Mouse (Mus musculus) embryonic fibroblast, embryonic 13.5 days (primary cell): ENCODE results near the gene Ankib1. TPM values are rescaled to one million over a fixed set of nuclear protein-coding genes. Genes with fewer than 3 reads are reported as not detected.
"Not testable (repeated sequence)": the region's sequence is repeated elsewhere in the genome, so short reads cannot be mapped to it uniquely, and the experiment has no call there.

Source experiments
- H3K27ac ChIP-seq: 2 replicates; pipeline ENCODE4 v1.5.1; 2012; ENCODE audit warnings: low read length, control low read depth, inconsistent platforms; ENCODE audit not compliant: insufficient read depth
- H3K4me1 ChIP-seq: 2 replicates; pipeline ENCODE4 v1.6.1; 2011; ENCODE audit warnings: low read length; ENCODE audit not compliant: control insufficient read depth, insufficient read depth
- H3K4me3 ChIP-seq: 2 replicates; pipeline ENCODE4 v1.5.1; 2011; ENCODE audit warnings: mild to moderate bottlenecking, control low read depth, low read length; ENCODE audit not compliant: insufficient read depth
- CTCF ChIP-seq: IDR thresholded peaks from 2 replicates; pipeline ENCODE4 v1.5.1; 2011; ENCODE audit warnings: mild to moderate bottlenecking, control low read depth, low read length, moderate library complexity, borderline replicate concordance; ENCODE audit not compliant: insufficient read depth
- POLR2A ChIP-seq: IDR thresholded peaks from 2 replicates; pipeline ENCODE4 v1.6.1; 2011; ENCODE audit warnings: low read depth, mild to moderate bottlenecking, control low read depth, low read length, moderate library complexity
- polyA plus RNA-seq: library from polyadenylated mRNA; stranded (reverse); fragments of >200 nt; gene quantifications from 2 replicates; pipeline ENCODE4 v1.2.4, GENCODE M21; 2011; ENCODE audit warnings: low read depth; ENCODE audit not compliant: missing spikeins, insufficient read length

The Ankib1 gene
- polyA plus RNA-seq, 1 experiment = 52.0 TPM

DNA sequence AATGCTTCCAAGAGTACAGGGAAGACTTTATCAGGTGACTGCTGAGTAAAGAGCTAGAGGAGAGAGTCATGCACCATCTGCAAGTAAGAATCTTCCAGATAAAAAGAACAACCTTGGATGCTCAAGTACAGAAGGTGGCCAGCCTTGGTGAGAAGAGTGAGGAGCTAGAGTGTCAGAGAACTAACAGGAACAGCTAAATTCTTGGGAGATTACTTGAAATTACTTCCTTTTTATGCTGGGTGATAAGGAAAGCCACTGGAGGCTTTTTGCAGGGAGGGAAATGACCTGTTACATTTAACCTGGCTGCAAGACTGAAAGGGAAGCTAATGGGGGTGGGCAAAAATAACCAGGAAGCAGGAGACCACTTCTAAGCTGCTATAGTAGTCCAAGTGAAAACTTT lies 11.7 kb downstream of the Ankib1 start:
- Histone ChIP-seq H3K4me3 (no peak overlapping the region), H3K4me1 (no peaks in the 10 kb centered on the region), H3K27ac (no peak overlapping the region)
- TF ChIP-seq POLR2A = no peak
- TF ChIP-seq CTCF = no peak

DNA sequence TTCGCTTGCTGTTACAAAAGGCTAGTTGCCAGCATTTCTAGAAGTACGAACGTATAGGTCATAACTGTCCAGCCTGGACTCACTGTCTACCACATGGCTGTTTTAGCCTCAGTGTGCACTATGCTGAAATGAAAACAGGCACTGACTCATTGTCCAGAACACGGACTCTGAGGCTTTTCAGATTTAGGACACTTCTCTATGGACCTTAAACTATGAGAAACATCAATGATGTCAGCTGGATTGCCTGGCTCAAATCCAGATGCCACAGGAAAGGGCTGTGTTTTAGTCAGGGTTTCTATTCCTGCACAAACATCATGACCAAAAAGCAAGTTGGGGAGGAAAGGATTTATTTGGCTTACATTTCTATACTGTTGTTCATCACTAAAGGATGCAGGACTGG lies 15.2 kb downstream of the Ankib1 start:
- H3K4me3 ChIP-seq = no peak overlapping the region
- TF ChIP-seq POLR2A (no peak), CTCF (no peak)
- H3K4me1 ChIP-seq = no peaks in the 10 kb centered on the region
- H3K27ac ChIP-seq = peak overlapping the region; percentile 65; the same call in 1 of the 2 replicates

DNA sequence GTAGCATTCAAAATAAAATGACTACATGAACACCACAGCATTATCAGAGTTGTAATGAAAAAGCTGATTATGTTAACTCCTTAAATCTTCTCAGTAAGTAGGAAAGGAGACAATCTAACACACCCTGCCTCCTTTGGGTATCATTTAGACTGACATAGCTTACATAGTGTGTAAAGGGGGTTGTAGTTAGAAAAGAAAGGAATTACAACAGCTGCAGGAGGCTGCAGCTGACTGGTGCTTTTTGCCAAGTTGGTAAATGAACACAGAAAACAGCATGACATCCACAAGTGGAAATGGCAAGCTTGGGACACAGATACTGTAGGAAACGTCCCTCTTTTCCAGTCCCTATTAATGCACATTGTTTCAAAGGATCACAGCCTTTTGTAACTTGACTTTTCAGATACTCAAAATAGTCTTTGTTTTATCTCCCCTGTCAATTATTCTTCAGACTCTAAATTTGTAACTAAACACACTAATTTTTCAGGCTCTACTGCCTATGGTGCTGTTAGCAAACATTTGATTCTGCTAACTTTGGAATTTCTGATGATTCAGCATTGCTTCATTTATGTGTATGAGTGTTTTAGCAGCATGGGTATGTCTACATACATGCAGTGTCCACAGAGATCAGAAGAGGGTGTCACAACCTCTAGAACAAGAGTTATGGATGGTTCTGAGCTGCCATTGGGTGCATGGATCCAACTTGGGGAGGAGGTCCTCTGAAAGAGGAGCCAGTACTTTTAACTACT lies 17.8 kb downstream of the Ankib1 start:
- Histone ChIP-seq H3K4me3 (no peak overlapping the region), H3K27ac (no peak overlapping the region), H3K4me1 (no peaks in the 10 kb centered on the region)
- TF ChIP-seq CTCF (no peak), POLR2A (no peak)

DNA sequence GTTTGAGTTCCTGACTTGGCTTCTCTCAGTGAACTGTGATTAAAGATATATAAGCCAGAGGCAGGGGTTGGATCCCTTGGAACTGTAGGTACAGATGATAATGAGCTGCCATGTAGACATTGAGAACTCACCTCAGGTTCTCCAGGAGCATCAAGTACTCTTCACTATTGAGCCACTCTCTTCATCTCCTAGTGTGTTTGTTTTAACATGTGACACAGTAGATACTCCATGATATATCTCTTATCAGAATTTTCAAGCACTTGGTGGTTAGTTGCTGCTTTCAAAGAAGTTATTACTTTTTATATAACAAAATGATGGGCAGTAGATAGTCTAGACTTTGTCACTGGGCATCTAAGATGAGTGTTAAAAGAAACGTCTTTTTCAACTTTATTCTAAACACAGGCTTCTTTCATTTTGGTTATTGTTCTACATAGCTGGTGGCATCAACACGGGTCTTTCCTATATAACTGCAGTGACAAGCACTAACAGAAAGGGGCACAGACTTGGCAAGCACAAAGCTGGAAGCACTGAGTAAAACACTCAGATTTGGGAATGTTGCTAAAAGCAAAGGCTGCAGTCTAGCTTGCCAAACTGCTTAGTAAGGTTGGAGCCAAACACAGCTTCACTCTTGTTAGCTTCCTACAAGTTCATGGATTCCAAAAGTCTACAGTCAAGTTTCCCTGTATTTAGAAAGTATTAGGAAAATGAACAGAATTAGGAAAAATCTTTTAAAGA lies 18.6 kb downstream of the Ankib1 start:
- Histone ChIP-seq H3K4me3 (no peak overlapping the region), H3K4me1 (no peaks in the 10 kb centered on the region), H3K27ac (no peak overlapping the region)
- TF ChIP-seq POLR2A (no peak), CTCF (no peak)

DNA sequence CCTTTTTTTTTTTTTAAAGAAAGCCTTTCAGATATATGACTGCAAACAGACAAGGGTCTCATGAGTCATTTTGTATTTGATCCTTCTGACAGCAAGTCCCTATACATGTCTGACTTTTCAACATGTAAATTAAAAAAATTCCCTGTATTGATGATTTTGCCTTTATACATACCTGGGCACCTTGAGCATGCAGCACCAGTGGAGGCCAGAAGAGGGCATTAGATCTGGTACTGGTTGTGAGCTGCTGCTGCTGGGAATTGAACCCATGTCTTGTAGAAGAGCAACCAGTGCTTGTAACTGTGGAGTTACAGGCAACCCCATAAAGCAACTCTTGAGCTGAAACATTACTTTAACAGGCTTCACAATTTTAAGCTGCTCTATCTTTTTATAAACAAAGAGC lies 20.1 kb downstream of the Ankib1 start:
- no peak for TF ChIP-seq CTCF
- Histone ChIP-seq H3K4me1 (no peaks in the 10 kb centered on the region), H3K27ac (no peak overlapping the region), H3K4me3 (no peak overlapping the region)

DNA sequence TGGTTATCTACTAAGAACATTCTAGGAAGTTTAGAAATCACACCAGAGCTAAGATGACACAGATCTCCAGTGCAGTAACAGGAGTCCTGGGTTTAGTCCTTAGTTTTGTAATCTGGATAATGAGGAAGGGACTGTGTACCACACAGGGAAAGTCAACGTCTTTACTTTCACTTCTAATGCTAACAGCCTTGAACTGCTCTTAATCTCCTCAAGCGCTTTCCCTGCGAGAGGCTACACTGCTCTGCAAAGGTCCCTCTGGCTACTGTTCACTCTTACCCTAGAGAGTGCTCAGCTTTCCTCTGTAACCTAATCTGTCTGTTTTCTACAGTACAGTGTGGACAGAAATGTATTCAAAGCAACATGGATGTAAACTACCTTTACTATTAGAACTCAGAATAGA lies 30.7 kb downstream of the Ankib1 start:
- TF ChIP-seq POLR2A (no peak), CTCF (no peak)
- Histone ChIP-seq H3K27ac (no peak overlapping the region), H3K4me1 (no peaks in the 10 kb centered on the region; the same call in 1 of the 2 replicates), H3K4me3 (no peak overlapping the region)

DNA sequence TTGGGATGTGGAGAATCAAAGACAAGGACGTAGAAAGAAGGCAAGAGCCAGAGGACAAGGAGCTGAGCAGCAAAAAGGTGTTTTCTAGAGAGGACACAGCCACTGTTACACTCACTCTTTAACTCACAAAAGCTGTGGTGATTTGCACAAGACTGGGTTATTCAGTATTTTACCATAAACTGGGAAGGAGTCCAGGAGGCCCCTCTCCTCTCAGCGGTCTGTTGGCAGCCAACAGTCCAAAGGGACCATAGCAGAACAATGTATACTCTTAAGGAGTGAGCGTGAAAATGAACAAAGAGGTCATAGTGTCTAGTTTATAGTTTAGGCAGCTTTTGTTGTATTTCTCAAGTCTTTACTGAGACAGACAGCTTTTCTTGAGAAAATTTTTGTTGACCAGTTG lies 31.2 kb downstream of the Ankib1 start:
- Histone ChIP-seq H3K4me3 (no peak overlapping the region), H3K4me1 (no peaks in the 10 kb centered on the region; the same call in 1 of the 2 replicates), H3K27ac (no peak overlapping the region)
- TF ChIP-seq POLR2A (no peak), CTCF (no peak)

DNA sequence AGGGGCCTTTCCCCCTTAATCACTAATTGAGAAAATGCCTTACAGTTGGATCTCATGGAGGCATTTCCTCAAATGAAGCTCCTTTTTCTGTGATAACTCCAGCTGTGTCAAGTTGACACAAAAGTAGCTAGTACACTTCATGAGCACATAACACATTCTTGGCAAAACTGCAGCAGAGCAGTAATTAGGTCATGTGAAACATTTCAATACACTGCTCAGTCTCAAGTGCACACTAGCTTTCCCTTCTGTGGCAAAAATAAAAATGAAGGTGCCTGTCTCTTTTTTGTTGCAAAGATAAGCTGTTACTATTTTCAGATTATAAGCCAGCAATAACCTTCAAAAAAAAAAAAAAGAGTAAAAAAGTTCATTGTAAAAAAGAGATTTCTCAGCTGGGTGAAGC lies 52.2 kb downstream of the Ankib1 start:
- H3K27ac ChIP-seq, H3K4me1 ChIP-seq, H3K4me3 ChIP-seq: not testable (repeated sequence)

DNA sequence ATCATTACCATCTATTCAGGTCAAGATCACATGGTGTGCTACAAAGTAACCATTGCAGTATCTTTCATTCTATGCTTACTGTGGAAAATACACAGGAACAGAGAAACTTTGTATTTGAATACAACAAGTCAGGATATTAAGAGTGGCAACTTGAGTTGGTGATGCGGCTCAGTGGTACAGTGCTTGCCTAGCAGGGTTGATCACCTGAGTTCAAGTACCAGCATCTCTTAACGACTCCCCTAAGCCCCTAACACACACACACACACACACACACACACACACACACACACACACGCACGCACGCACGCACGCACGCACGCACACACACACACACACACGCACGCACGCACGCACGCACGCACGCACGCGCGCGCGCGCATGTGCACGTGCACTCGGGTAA lies 69.9 kb downstream of the Ankib1 start:
- H3K4me3 ChIP-seq, H3K27ac ChIP-seq, H3K4me1 ChIP-seq: not testable (repeated sequence)

DNA sequence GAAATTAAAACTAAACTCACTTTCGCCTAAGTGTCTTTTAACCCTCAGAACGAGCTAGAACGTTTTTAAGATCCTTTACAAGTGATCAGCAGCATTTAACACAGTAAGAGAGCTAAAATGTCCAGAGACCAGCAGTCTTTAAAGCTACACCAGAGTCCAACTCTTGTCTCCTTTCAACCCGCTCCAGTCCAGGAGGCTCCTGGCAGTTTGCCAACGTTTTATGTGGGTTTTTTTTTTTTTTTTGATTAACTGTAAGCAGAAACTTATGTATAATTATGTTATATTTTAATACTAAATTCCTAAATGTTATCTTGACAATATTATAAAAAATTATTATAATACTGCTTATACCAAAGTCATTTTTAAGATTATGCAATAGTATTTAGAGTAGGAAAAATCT lies 73.9 kb downstream of the Ankib1 start:
- Histone ChIP-seq H3K4me1 (no peaks in the 10 kb centered on the region), H3K4me3 (no peak overlapping the region), H3K27ac (no peak overlapping the region)
- TF ChIP-seq POLR2A (no peak), CTCF (no peak)
